Mouse (Mus musculus): ENCODE data around the gene Cct8l1. TPM values are rescaled to one million over a fixed set of nuclear protein-coding genes. Genes with fewer than 3 reads are reported as not detected.

The Cct8l1 gene
- polyA plus RNA-seq, 1 experiment from 2014 or later = not detected

GRCm38 (mm10) chr5:25499423-25500398 is 16.2 kb upstream of the Cct8l1 start:
- H3K36me3 ChIP-seq (replicated peaks; ENCODE audit: control insufficient read depth, insufficient read depth) = no peaks in the 10 kb centered on the region
- H3K9me3 ChIP-seq (ENCODE audit: control insufficient read depth, low read length) = no peaks in the 10 kb centered on the region
- H3K9ac ChIP-seq = peak overlapping the region; percentile 98
- under 1% methylated on average over 88 of the region's 90 CpGs for WGBS
- no peaks in the 10 kb centered on the region for H3K27me3 ChIP-seq (ENCODE audit: control insufficient read depth, insufficient read depth, low read length)
- peaks cover 19% of the 10 kb centered on the region for H3K4me1 ChIP-seq (replicated peaks; ENCODE audit: control insufficient read depth, insufficient read depth, low read length)
- ATAC-seq (ENCODE audit: low FRiP score) (peak; percentile 88), DNase-seq (ENCODE audit: low spot score) (peak; percentile 99)
- H3K4me2 ChIP-seq (replicated peaks) = peak overlapping the region; percentile 75
- H3K4me3 ChIP-seq (replicated peaks; ENCODE audit: low read length) = peak overlapping the region; percentile 82
- H3K27ac ChIP-seq = peak overlapping the region; percentile 100

- Histone ChIP-seq H3K4me1 (replicated peaks; ENCODE audit: control insufficient read depth, insufficient read depth, low read length) (peaks cover 19% of the 10 kb centered on the region), H3K27me3 (ENCODE audit: control insufficient read depth, insufficient read depth, low read length) (no peaks in the 10 kb centered on the region), H3K9ac (peak overlapping the region; percentile 63), H3K4me2 (replicated peaks) (peak overlapping the region; percentile 75), H3K27ac (no peak overlapping the region), H3K36me3 (replicated peaks; ENCODE audit: control insufficient read depth, insufficient read depth) (no peaks in the 10 kb centered on the region), H3K9me3 (ENCODE audit: control insufficient read depth, low read length) (no peaks in the 10 kb centered on the region), H3K4me3 (replicated peaks; ENCODE audit: low read length) (peak overlapping the region; percentile 82; the same call in 1 of the 2 replicates)
- 75% methylated on average over 7 of the region's 7 CpGs for WGBS
- DNase-seq (ENCODE audit: low spot score) (no peak), ATAC-seq (ENCODE audit: low FRiP score) (no peak)
Measured at GRCm38 (mm10) chr5:25500686-25501085, 15.2 kb upstream of the Cct8l1 start.

GRCm38 (mm10) chr5:25506041-25506440 is 9.8 kb upstream of the Cct8l1 start:
- H3K4me2 ChIP-seq (replicated peaks) = no peak overlapping the region
- no peaks in the 10 kb centered on the region for H3K27me3 ChIP-seq (ENCODE audit: control insufficient read depth, insufficient read depth, low read length)
- no peak overlapping the region for H3K27ac ChIP-seq
- H3K4me3 ChIP-seq (replicated peaks; ENCODE audit: low read length) = no peak overlapping the region
- no peak for ATAC-seq (ENCODE audit: low FRiP score)
- 87% methylated on average over 5 of the region's 5 CpGs for WGBS
- no peak overlapping the region for H3K9ac ChIP-seq
- DNase-seq (ENCODE audit: low spot score) = no peak
- no peaks in the 10 kb centered on the region for H3K36me3 ChIP-seq (replicated peaks; ENCODE audit: control insufficient read depth, insufficient read depth)
- no peaks in the 10 kb centered on the region for H3K9me3 ChIP-seq (ENCODE audit: control insufficient read depth, low read length)
- H3K4me1 ChIP-seq (replicated peaks; ENCODE audit: control insufficient read depth, insufficient read depth, low read length) = no peaks in the 10 kb centered on the region

GRCm38 (mm10) chr5:25516301-25516895 is 531 bp downstream of the Cct8l1 start:
- Histone ChIP-seq H3K9ac (no peak overlapping the region), H3K27ac (no peak overlapping the region), H3K27me3 (ENCODE audit: control insufficient read depth, insufficient read depth, low read length) (no peaks in the 10 kb centered on the region), H3K4me3 (replicated peaks; ENCODE audit: low read length) (no peak overlapping the region), H3K9me3 (ENCODE audit: control insufficient read depth, low read length) (no peaks in the 10 kb centered on the region), H3K36me3 (replicated peaks; ENCODE audit: control insufficient read depth, insufficient read depth) (no peaks in the 10 kb centered on the region), H3K4me1 (replicated peaks; ENCODE audit: control insufficient read depth, insufficient read depth, low read length) (no peaks in the 10 kb centered on the region), H3K4me2 (replicated peaks) (no peak overlapping the region)
- 94% methylated on average over 11 of the region's 11 CpGs for WGBS
- ATAC-seq (ENCODE audit: low FRiP score) (no peak), DNase-seq (ENCODE audit: low spot score) (no peak)

DNA sequence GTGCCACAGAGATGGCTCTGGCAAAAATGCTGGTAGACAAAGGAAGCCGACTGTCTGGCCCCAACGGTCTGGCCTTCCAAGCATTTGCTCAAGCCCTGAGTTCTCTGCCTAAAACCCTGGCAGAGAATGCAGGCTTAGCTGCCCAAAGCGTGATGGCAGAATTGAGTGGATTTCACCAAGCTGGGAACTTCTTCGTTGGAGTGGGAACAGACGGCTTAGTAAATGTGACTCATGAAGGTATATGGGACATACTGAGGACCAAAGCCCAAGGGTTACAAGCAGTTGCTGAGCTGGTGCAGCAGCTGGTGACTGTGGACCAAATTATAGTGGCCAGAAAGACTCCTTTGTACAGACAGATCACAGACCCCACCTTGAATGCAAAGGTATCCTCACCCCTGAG is 1.7 kb downstream of the Cct8l1 start:
- Histone ChIP-seq H3K9me3 (ENCODE audit: control insufficient read depth, low read length) (no peaks in the 10 kb centered on the region), H3K36me3 (replicated peaks; ENCODE audit: control insufficient read depth, insufficient read depth) (no peaks in the 10 kb centered on the region), H3K4me3 (replicated peaks; ENCODE audit: low read length) (no peak overlapping the region), H3K27ac (no peak overlapping the region), H3K4me2 (replicated peaks) (no peak overlapping the region), H3K4me1 (replicated peaks; ENCODE audit: control insufficient read depth, insufficient read depth, low read length) (no peaks in the 10 kb centered on the region), H3K9ac (no peak overlapping the region), H3K27me3 (ENCODE audit: control insufficient read depth, insufficient read depth, low read length) (no peaks in the 10 kb centered on the region)
- ATAC-seq (ENCODE audit: low FRiP score) = no peak
- no peak for DNase-seq (ENCODE audit: low spot score)
- WGBS = 86% methylated on average over 5 of the region's 5 CpGs

- H3K9me3 ChIP-seq (ENCODE audit: control insufficient read depth, low read length) = no peaks in the 10 kb centered on the region
- DNase-seq (ENCODE audit: low spot score) = no peak
- H3K27ac ChIP-seq = no peak overlapping the region
- no peak for ATAC-seq (ENCODE audit: low FRiP score)
- 79% methylated on average over 3 of the region's 3 CpGs for WGBS
- H3K4me1 ChIP-seq (replicated peaks; ENCODE audit: control insufficient read depth, insufficient read depth, low read length) = no peaks in the 10 kb centered on the region
- H3K4me3 ChIP-seq (replicated peaks; ENCODE audit: low read length) = no peak overlapping the region
- no peak overlapping the region for H3K4me2 ChIP-seq (replicated peaks)
- H3K36me3 ChIP-seq (replicated peaks; ENCODE audit: control insufficient read depth, insufficient read depth) = no peaks in the 10 kb centered on the region
- no peak overlapping the region for H3K9ac ChIP-seq
- no peaks in the 10 kb centered on the region for H3K27me3 ChIP-seq (ENCODE audit: control insufficient read depth, insufficient read depth, low read length)
Measured at GRCm38 (mm10) chr5:25519820-25520219, 4.0 kb downstream of the Cct8l1 start.

GRCm38 (mm10) chr5:25521461-25521860 is 5.6 kb downstream of the Cct8l1 start:
- DNase-seq (ENCODE audit: low spot score) (no peak), ATAC-seq (ENCODE audit: low FRiP score) (no peak)
- H3K4me2 ChIP-seq (replicated peaks) = no peak overlapping the region
- no peak overlapping the region for H3K9ac ChIP-seq
- H3K4me1 ChIP-seq (replicated peaks; ENCODE audit: control insufficient read depth, insufficient read depth, low read length) = no peaks in the 10 kb centered on the region
- no peaks in the 10 kb centered on the region for H3K27me3 ChIP-seq (ENCODE audit: control insufficient read depth, insufficient read depth, low read length)
- 89% methylated on average over 5 of the region's 5 CpGs for WGBS
- H3K4me3 ChIP-seq (replicated peaks; ENCODE audit: low read length) = no peak overlapping the region
- H3K27ac ChIP-seq = no peak overlapping the region
- H3K9me3 ChIP-seq (ENCODE audit: control insufficient read depth, low read length) = no peaks in the 10 kb centered on the region
- H3K36me3 ChIP-seq (replicated peaks; ENCODE audit: control insufficient read depth, insufficient read depth) = no peaks in the 10 kb centered on the region

GRCm38 (mm10) chr5:25526116-25526515 is 10.2 kb downstream of the Cct8l1 start:
- no peaks in the 10 kb centered on the region for H3K4me1 ChIP-seq (replicated peaks; ENCODE audit: control insufficient read depth, insufficient read depth, low read length)
- 47% methylated on average over 5 of the region's 5 CpGs for WGBS

DNA sequence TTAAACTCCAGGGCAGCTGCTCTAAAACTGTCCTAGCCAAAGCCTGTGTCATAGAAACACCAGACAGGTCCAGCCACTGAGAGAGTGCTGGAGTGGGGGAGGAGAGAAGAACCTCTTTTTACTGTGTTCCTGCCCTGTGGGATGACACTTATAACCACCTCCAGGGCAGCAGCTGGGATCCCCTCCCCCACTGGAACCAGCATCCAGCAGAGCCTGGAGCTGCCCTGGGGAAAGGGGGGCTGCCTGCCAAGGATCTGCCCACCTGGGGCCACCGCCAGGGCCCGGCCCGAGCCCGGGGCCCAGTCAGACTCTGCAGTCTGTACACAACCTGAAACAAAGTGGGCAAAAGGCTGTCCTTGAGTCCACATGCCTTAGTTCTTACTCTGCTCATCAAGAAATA is 11.1 kb downstream of the Cct8l1 start:
- Histone ChIP-seq H3K4me3 (replicated peaks; ENCODE audit: low read length) (no peak overlapping the region), H3K9ac (no peak overlapping the region), H3K4me1 (replicated peaks; ENCODE audit: control insufficient read depth, insufficient read depth, low read length) (no peaks in the 10 kb centered on the region), H3K36me3 (replicated peaks; ENCODE audit: control insufficient read depth, insufficient read depth) (no peaks in the 10 kb centered on the region), H3K4me2 (replicated peaks) (no peak overlapping the region), H3K27me3 (ENCODE audit: control insufficient read depth, insufficient read depth, low read length) (no peaks in the 10 kb centered on the region), H3K9me3 (ENCODE audit: control insufficient read depth, low read length) (no peaks in the 10 kb centered on the region), H3K27ac (no peak overlapping the region)
- DNase-seq (ENCODE audit: low spot score) (no peak), ATAC-seq (ENCODE audit: low FRiP score) (no peak)
- 47% methylated on average over 4 of the region's 4 CpGs for WGBS

More at GRCm38 (mm10) chr5:25526116-25526515, 10.2 kb downstream of the Cct8l1 start:
- Histone ChIP-seq H3K27ac (no peak overlapping the region), H3K4me2 (replicated peaks) (no peak overlapping the region), H3K9me3 (ENCODE audit: control insufficient read depth, low read length) (no peaks in the 10 kb centered on the region), H3K4me3 (replicated peaks; ENCODE audit: low read length) (no peak overlapping the region), H3K9ac (no peak overlapping the region), H3K27me3 (ENCODE audit: control insufficient read depth, insufficient read depth, low read length) (no peaks in the 10 kb centered on the region), H3K36me3 (replicated peaks; ENCODE audit: control insufficient read depth, insufficient read depth) (no peaks in the 10 kb centered on the region)
- ATAC-seq (ENCODE audit: low FRiP score) = no peak
- no peak for DNase-seq (ENCODE audit: low spot score)
